Mouse (Mus musculus): ENCODE measurements around the gene Slc5a2. TPM values are rescaled to one million over a fixed set of nuclear protein-coding genes. Genes with fewer than 3 reads are reported as not detected.

Slc5a2 gene
- total RNA-seq, 1 experiment from 2014 or later = not detected

- no peak for ATAC-seq (replicated peaks; ENCODE audit: insufficient number of reproducible peaks, low FRiP score, low TSS enrichment, poor library complexity, severe bottlenecking)
Observed at GRCm38 (mm10) chr7:128248081-128249042, 17.1 kb upstream of the Slc5a2 start.

GRCm38 (mm10) chr7:128249998-128250397, 15.5 kb upstream of the Slc5a2 start:
- no peak for ATAC-seq (replicated peaks; ENCODE audit: insufficient number of reproducible peaks, low FRiP score, low TSS enrichment, poor library complexity, severe bottlenecking)

GRCm38 (mm10) chr7:128251946-128252345, 13.5 kb upstream of the Slc5a2 start:
- no peak for ATAC-seq (replicated peaks; ENCODE audit: insufficient number of reproducible peaks, low FRiP score, low TSS enrichment, poor library complexity, severe bottlenecking)

GRCm38 (mm10) chr7:128252609-128253008, 12.8 kb upstream of the Slc5a2 start:
- ATAC-seq (replicated peaks; ENCODE audit: insufficient number of reproducible peaks, low FRiP score, low TSS enrichment, poor library complexity, severe bottlenecking) = no peak

- ATAC-seq (replicated peaks; ENCODE audit: insufficient number of reproducible peaks, low FRiP score, low TSS enrichment, poor library complexity, severe bottlenecking) = no peak
Observed at GRCm38 (mm10) chr7:128254978-128255377, 10.5 kb upstream of the Slc5a2 start.

- no peak for ATAC-seq (replicated peaks; ENCODE audit: insufficient number of reproducible peaks, low FRiP score, low TSS enrichment, poor library complexity, severe bottlenecking)
Observed at GRCm38 (mm10) chr7:128255757-128256156, 9.7 kb upstream of the Slc5a2 start.

GRCm38 (mm10) chr7:128256783-128257334, 8.6 kb upstream of the Slc5a2 start:
- no peak for ATAC-seq (replicated peaks; ENCODE audit: insufficient number of reproducible peaks, low FRiP score, low TSS enrichment, poor library complexity, severe bottlenecking)

GRCm38 (mm10) chr7:128266056-128266455, 599 bp downstream of the Slc5a2 start:
- ATAC-seq (replicated peaks; ENCODE audit: insufficient number of reproducible peaks, low FRiP score, low TSS enrichment, poor library complexity, severe bottlenecking) = no peak

GRCm38 (mm10) chr7:128267391-128267790, 1.9 kb downstream of the Slc5a2 start:
- ATAC-seq (replicated peaks; ENCODE audit: insufficient number of reproducible peaks, low FRiP score, low TSS enrichment, poor library complexity, severe bottlenecking) = no peak

- ATAC-seq (replicated peaks; ENCODE audit: insufficient number of reproducible peaks, low FRiP score, low TSS enrichment, poor library complexity, severe bottlenecking) = no peak
Observed at GRCm38 (mm10) chr7:128267813-128268212, 2.4 kb downstream of the Slc5a2 start.

GRCm38 (mm10) chr7:128270431-128270850, 5.0 kb downstream of the Slc5a2 start:
- ATAC-seq (replicated peaks; ENCODE audit: insufficient number of reproducible peaks, low FRiP score, low TSS enrichment, poor library complexity, severe bottlenecking) = no peak

GRCm38 (mm10) chr7:128271496-128271895, 6.0 kb downstream of the Slc5a2 start:
- no peak for ATAC-seq (replicated peaks; ENCODE audit: insufficient number of reproducible peaks, low FRiP score, low TSS enrichment, poor library complexity, severe bottlenecking)

GRCm38 (mm10) chr7:128276051-128276450, 10.6 kb downstream of the Slc5a2 start:
- ATAC-seq (replicated peaks; ENCODE audit: insufficient number of reproducible peaks, low FRiP score, low TSS enrichment, poor library complexity, severe bottlenecking) = no peak

- ATAC-seq (replicated peaks; ENCODE audit: insufficient number of reproducible peaks, low FRiP score, low TSS enrichment, poor library complexity, severe bottlenecking) = no peak
Observed at GRCm38 (mm10) chr7:128279750-128280149, 14.3 kb downstream of the Slc5a2 start.

- ATAC-seq (replicated peaks; ENCODE audit: insufficient number of reproducible peaks, low FRiP score, low TSS enrichment, poor library complexity, severe bottlenecking) = no peak
Observed at GRCm38 (mm10) chr7:128281765-128282164, 16.3 kb downstream of the Slc5a2 start.

GRCm38 (mm10) chr7:128282532-128283244, 17.2 kb downstream of the Slc5a2 start:
- ATAC-seq (replicated peaks; ENCODE audit: insufficient number of reproducible peaks, low FRiP score, low TSS enrichment, poor library complexity, severe bottlenecking) = no peak

GRCm38 (mm10) chr7:128284047-128284446, 18.6 kb downstream of the Slc5a2 start:
- no peak for ATAC-seq (replicated peaks; ENCODE audit: insufficient number of reproducible peaks, low FRiP score, low TSS enrichment, poor library complexity, severe bottlenecking)

- ATAC-seq (replicated peaks; ENCODE audit: insufficient number of reproducible peaks, low FRiP score, low TSS enrichment, poor library complexity, severe bottlenecking) = no peak
Observed at GRCm38 (mm10) chr7:128285060-128285459, 19.6 kb downstream of the Slc5a2 start.

GRCm38 (mm10) chr7:128288923-128289544, 23.6 kb downstream of the Slc5a2 start:
- no peak for ATAC-seq (replicated peaks; ENCODE audit: insufficient number of reproducible peaks, low FRiP score, low TSS enrichment, poor library complexity, severe bottlenecking)

Measured in monocyte, adult 5-6 weeks (primary cell).